Mouse (Mus musculus) heart, embryonic 16.5 days (tissue): ENCODE measurements at regions not wholly inside any gene's neighbourhood (a gene's known extent, or its start where the extent isn't known, plus 50 kb on each side); places are given as distances from the start of the nearest gene placed in this dataset.

Source experiments
- ATAC-seq: fragments of 200-750 bp; cut with Nextera tagmentation; replicated peaks from 2 replicates; pipeline ENCODE4 v1.8.0; 2017; ENCODE audit warnings: moderate number of reproducible peaks; ENCODE audit not compliant: insufficient read depth, low FRiP score; ENCODE audit errors: extremely low read depth
- H3K27ac ChIP-seq: fragments of 300-500 bp; sonication (generic); 2 replicates; pipeline ENCODE4 v1.5.1; 2014; ENCODE audit warnings: mild to moderate bottlenecking, low read length, control low read depth, moderate library complexity
- H3K27me3 ChIP-seq: fragments of 300-500 bp; sonication (generic); 2 replicates; pipeline ENCODE4 v1.6.1; 2014; ENCODE audit warnings: low read length, mixed read lengths; ENCODE audit not compliant: control insufficient read depth, insufficient read depth
- H3K36me3 ChIP-seq: fragments of 300-500 bp; sonication (generic); 2 replicates; pipeline ENCODE4 v1.6.1; 2014; ENCODE audit not compliant: control insufficient read depth, insufficient read depth
- H3K4me1 ChIP-seq: fragments of 300-500 bp; sonication (generic); 2 replicates; pipeline ENCODE4 v1.6.1; 2014; ENCODE audit warnings: low read length, mixed read lengths; ENCODE audit not compliant: control insufficient read depth, insufficient read depth
- H3K4me2 ChIP-seq: fragments of 300-500 bp; sonication (generic); 2 replicates; pipeline ENCODE4 v1.6.1; 2014; ENCODE audit warnings: low read depth, mild to moderate bottlenecking, control low read depth, low read length
- H3K4me3 ChIP-seq: fragments of 300-500 bp; sonication (generic); 2 replicates; pipeline ENCODE4 v1.5.1; 2014; ENCODE audit warnings: mild to moderate bottlenecking, control low read depth, low read length
- H3K9ac ChIP-seq: fragments of 300-500 bp; sonication (generic); 2 replicates; pipeline ENCODE4 v1.6.1; 2014; ENCODE audit warnings: low read length, control low read depth
- H3K9me3 ChIP-seq: fragments of 300-500 bp; sonication (generic); replicated peaks from 2 replicates; pipeline ENCODE4 v1.6.1; 2016; ENCODE audit warnings: low read length; ENCODE audit not compliant: control insufficient read depth
- WGBS: fragments of 180-500 bp; shearing (Covaris S2); extraction: QIAGEN DNeasy Blood & Tissue Kit; methylation state at CpG from one replicate; pipeline ENCODE4 v1.1.7; 2014; 5-methylcytosine and 5-hydroxymethylcytosine counted together

- Histone ChIP-seq H3K9me3 (no peaks in the 10 kb centered on the region), H3K4me3 (no peak overlapping the region), H3K27ac (no peak overlapping the region), H3K36me3 (no peaks in the 10 kb centered on the region), H3K4me1 (peaks cover 2% of the 10 kb centered on the region; the same call in 1 of the 2 replicates), H3K27me3 (no peaks in the 10 kb centered on the region), H3K9ac (no peak overlapping the region), H3K4me2 (0 out of 2 replicates have a peak overlapping the region, but pooled peaks have one; percentile 12)
- no peak for ATAC-seq
- 39% methylated on average over 12 of the region's 12 CpGs for WGBS
Measured at GRCm38 (mm10) chr7:70796038-70796760, 429.7 kb upstream of the Nr2f2 start.

DNA sequence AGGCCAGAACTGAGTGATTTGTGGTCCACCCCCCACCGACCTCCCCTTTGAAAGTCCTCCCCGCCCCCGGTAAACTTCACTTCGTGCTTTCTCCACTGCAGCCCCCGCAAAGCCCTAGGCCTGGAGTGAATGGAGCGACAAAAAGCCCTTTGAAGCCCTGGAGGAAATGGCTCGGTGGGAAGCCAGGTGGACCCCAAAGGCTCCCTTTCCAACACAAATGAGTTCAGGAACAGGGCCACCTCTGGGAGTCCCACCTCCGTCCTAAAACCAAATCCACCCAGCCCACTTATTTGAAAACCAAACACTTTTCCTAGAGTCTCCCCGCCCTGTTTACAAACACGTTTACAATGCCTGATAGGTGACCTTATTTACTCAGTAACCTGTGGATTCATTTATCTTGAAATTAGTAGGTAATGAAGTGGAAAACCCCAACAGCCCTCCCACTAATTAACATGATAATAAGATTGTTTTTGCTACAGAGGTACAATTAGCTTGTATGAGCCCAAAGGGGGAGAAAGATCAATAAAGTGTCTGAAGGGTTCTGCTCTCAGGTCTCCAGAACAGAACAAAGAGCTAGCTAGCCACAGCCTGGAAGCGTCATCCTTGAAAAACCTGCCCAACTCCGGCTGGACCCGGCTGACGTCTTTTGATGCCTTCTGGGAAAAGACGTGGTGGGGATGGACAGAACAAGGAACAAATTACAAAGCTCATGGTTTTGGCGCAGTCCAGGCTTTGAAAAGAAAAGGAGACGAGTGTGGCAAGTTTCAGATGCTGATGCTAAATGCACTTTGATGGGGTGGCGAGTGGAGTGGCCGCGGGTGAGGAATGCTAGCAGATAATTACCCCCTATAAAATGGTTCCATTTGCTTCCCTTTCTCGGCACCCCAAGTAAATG is 422.6 kb upstream of the Nr2f2 start:
- H3K27ac ChIP-seq = no peak overlapping the region
- WGBS = 29% methylated on average over 21 of the region's 21 CpGs
- H3K4me3 ChIP-seq = no peak overlapping the region
- no peaks in the 10 kb centered on the region for H3K27me3 ChIP-seq
- no peaks in the 10 kb centered on the region for H3K36me3 ChIP-seq
- no peak for ATAC-seq
- no peaks in the 10 kb centered on the region for H3K4me1 ChIP-seq
- H3K9me3 ChIP-seq = no peaks in the 10 kb centered on the region
- no peak overlapping the region for H3K4me2 ChIP-seq
- H3K9ac ChIP-seq = no peak overlapping the region

DNA sequence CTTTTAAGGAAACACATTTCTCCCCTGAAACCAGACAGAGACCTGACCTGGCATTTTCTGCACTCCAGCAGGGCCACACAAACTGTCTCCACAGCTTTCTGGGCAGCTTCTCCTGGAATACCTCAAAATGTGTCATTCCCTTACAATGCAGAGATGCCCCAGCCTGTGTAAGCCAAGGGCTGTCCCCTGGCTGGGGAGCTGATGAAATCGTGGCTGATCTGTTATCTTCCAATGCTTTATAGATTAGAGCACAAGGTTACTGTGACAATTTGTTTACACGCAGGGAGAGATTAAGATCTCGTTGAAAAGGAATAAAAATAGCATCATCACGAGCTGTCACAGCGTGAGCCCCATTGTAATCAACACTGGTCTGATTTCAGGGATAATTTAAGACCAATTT is 421.4 kb upstream of the Nr2f2 start:
- no peaks in the 10 kb centered on the region for H3K9me3 ChIP-seq
- ATAC-seq = no peak
- no peak overlapping the region for H3K4me2 ChIP-seq
- H3K4me1 ChIP-seq = no peaks in the 10 kb centered on the region
- H3K27me3 ChIP-seq = no peaks in the 10 kb centered on the region
- no peak overlapping the region for H3K4me3 ChIP-seq
- no peaks in the 10 kb centered on the region for H3K36me3 ChIP-seq
- H3K27ac ChIP-seq = no peak overlapping the region
- no peak overlapping the region for H3K9ac ChIP-seq
- WGBS = 33% methylated on average over 5 of the region's 5 CpGs

GRCm38 (mm10) chr7:70780742-70781332 is 414.3 kb upstream of the Nr2f2 start:
- Histone ChIP-seq H3K4me2 (no peak overlapping the region), H3K4me1 (0 out of 2 replicates have a peak, but pooled peaks cover 4% of the 10 kb centered on the region), H3K36me3 (no peaks in the 10 kb centered on the region), H3K27ac (no peak overlapping the region), H3K27me3 (no peaks in the 10 kb centered on the region), H3K4me3 (no peak overlapping the region), H3K9ac (no peak overlapping the region), H3K9me3 (no peaks in the 10 kb centered on the region)
- WGBS = 17% methylated on average over 2 of the region's 2 CpGs
- no peak for ATAC-seq

DNA sequence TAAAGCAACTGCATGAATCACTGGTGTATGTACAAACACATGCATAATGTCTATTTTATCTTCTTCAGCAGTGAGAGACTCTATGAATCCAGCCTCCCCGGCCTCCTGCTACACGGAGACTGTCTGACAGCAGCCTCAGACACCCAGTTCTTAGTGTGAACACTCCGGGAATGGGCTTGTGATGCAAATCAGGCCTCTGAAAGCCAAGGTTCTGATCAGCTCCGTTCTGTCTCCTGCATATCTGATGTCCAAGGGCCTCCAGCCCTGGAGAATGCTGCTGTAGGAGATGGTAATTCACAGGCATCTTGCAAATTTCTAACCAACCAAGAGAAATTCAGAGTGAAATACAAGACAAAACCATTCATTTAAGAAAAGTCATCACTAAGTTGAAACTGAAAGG is 411.2 kb upstream of the Nr2f2 start:
- H3K9me3 ChIP-seq = no peaks in the 10 kb centered on the region
- H3K27me3 ChIP-seq = no peaks in the 10 kb centered on the region
- 41% methylated on average over 4 of the region's 4 CpGs for WGBS
- H3K9ac ChIP-seq = no peak overlapping the region
- H3K27ac ChIP-seq = no peak overlapping the region
- H3K36me3 ChIP-seq = no peaks in the 10 kb centered on the region
- H3K4me3 ChIP-seq = no peak overlapping the region
- H3K4me2 ChIP-seq = no peak overlapping the region
- H3K4me1 ChIP-seq = 0 out of 2 replicates have a peak, but pooled peaks cover 4% of the 10 kb centered on the region
- no peak for ATAC-seq

DNA sequence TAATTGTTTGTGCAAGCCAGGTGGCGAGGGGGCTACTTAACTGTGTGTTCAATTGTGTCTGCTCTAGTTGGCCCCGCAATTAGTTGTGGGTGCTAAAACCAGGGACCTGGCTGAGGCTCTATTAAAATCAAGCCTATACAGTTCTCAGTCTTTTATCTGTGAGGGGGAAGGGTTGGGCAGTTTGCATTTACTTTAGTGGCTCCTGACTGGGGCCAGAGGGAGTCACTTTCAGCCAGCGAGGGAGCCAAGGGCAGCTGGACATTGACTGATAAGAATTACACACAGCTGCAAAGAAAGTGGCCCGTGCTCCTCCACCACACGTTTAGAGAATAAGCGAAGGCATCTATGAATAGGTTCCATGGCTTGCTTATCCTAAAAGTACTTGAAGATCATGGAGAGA is 403.1 kb upstream of the Nr2f2 start:
- Histone ChIP-seq H3K4me1 (peaks cover 5% of the 10 kb centered on the region; the same call in 1 of the 2 replicates), H3K27me3 (no peaks in the 10 kb centered on the region), H3K9me3 (no peaks in the 10 kb centered on the region), H3K9ac (no peak overlapping the region), H3K4me2 (no peak overlapping the region), H3K27ac (no peak overlapping the region), H3K4me3 (no peak overlapping the region), H3K36me3 (no peaks in the 10 kb centered on the region)
- 37% methylated on average over 6 of the region's 6 CpGs for WGBS
- ATAC-seq = no peak

- Histone ChIP-seq H3K4me3 (no peak overlapping the region), H3K9me3 (no peaks in the 10 kb centered on the region), H3K27ac (no peak overlapping the region), H3K27me3 (no peaks in the 10 kb centered on the region), H3K9ac (no peak overlapping the region), H3K4me2 (no peak overlapping the region), H3K4me1 (peaks cover 5% of the 10 kb centered on the region; the same call in 1 of the 2 replicates), H3K36me3 (no peaks in the 10 kb centered on the region)
- WGBS = 50% methylated on average over 5 of the region's 5 CpGs
- no peak for ATAC-seq
Measured at GRCm38 (mm10) chr7:70767697-70768096, 401.2 kb upstream of the Nr2f2 start.

- Histone ChIP-seq H3K4me3 (no peak overlapping the region), H3K4me2 (no peak overlapping the region), H3K36me3 (no peaks in the 10 kb centered on the region), H3K27ac (no peak overlapping the region), H3K4me1 (no peaks in the 10 kb centered on the region), H3K9me3 (no peaks in the 10 kb centered on the region), H3K9ac (no peak overlapping the region), H3K27me3 (no peaks in the 10 kb centered on the region)
- ATAC-seq = no peak
- 89% methylated on average over 3 of the region's 3 CpGs for WGBS
Measured at GRCm38 (mm10) chr7:70756676-70757075, 390.1 kb upstream of the Nr2f2 start.

- 83% methylated on average over 1 of the region's 1 CpGs for WGBS
- Histone ChIP-seq H3K36me3 (no peaks in the 10 kb centered on the region), H3K9me3 (no peaks in the 10 kb centered on the region), H3K27ac (no peak overlapping the region), H3K4me3 (no peak overlapping the region), H3K27me3 (no peaks in the 10 kb centered on the region), H3K4me2 (no peak overlapping the region), H3K9ac (no peak overlapping the region), H3K4me1 (no peaks in the 10 kb centered on the region)
- ATAC-seq = no peak
Measured at GRCm38 (mm10) chr7:70754826-70755225, 388.3 kb upstream of the Nr2f2 start.
